Mouse (Mus musculus) bone marrow, adult 2 months (tissue): ENCODE data around the gene Miga2.

Experiments
- CTCF ChIP-seq: fragments of 200-500 bp; IDR thresholded peaks from 2 replicates; pipeline ENCODE4 v1.5.1; 2011; ENCODE audit warnings: low read length, control low read depth; ENCODE audit not compliant: control insufficient read depth, insufficient read depth
- POLR2A ChIP-seq: fragments of 200-500 bp; IDR thresholded peaks from 2 replicates; pipeline ENCODE4 v1.6.1; 2011; ENCODE audit warnings: low read depth, mild to moderate bottlenecking, control low read depth, low read length, borderline replicate concordance; ENCODE audit not compliant: control insufficient read depth

GRCm38 (mm10) chr2:30385591-30385990 is 21.6 kb downstream of the Miga2 start:
- TF ChIP-seq CTCF: no peak
- TF ChIP-seq POLR2A: no peak
